Mouse (Mus musculus) G1E (cell line): ENCODE measurements around the gene Simc1. TPM values are rescaled to one million over a fixed set of nuclear protein-coding genes. Genes with fewer than 3 reads are reported as not detected.

Experiments
- ATAC-seq: 2 replicates; pipeline ENCODE4 v1.8.0; 2016; ENCODE audit warnings: mild to moderate bottlenecking; ENCODE audit not compliant: insufficient number of reproducible peaks, poor library complexity, low FRiP score, severe bottlenecking; ENCODE audit errors: extremely low read depth
- DNase-seq: peaks from one replicate; pipeline ENCODE4 v3.0.0; 2012; ENCODE audit warnings: low spot score
- H3K27me3 ChIP-seq: 2 replicates; pipeline ENCODE4 v1.6.1; 2012; ENCODE audit warnings: mild to moderate bottlenecking, low read length, inconsistent platforms; ENCODE audit not compliant: insufficient read depth
- H3K36me3 ChIP-seq: replicated peaks from 2 replicates; pipeline ENCODE3; 2012; ENCODE audit warnings: mild to moderate bottlenecking, inconsistent platforms
- H3K4me1 ChIP-seq: 2 replicates; pipeline ENCODE4 v1.6.1; 2012; ENCODE audit warnings: low read depth, low read length, inconsistent platforms, mixed read lengths; ENCODE audit not compliant: insufficient read depth
- H3K4me3 ChIP-seq: 2 replicates; pipeline ENCODE4 v1.5.1; 2012; ENCODE audit warnings: low read depth, mild to moderate bottlenecking, inconsistent platforms, low read length, moderate library complexity, mixed read lengths
- H3K9me3 ChIP-seq: replicated peaks from 2 replicates; pipeline ENCODE4 v1.6.1; 2012; ENCODE audit warnings: inconsistent platforms
- CTCF ChIP-seq: IDR thresholded peaks from 2 replicates; pipeline ENCODE4 v1.5.1; 2012; ENCODE audit warnings: low read depth, low read length, inconsistent platforms, mixed read lengths
- GATA1 ChIP-seq: IDR thresholded peaks from 2 replicates; pipeline ENCODE4 v1.6.1; 2012; ENCODE audit warnings: borderline replicate concordance, low read length, inconsistent platforms, mixed read lengths
- GATA2 ChIP-seq: IDR thresholded peaks from 2 replicates; pipeline ENCODE4 v1.6.1; 2012; ENCODE audit warnings: low read depth, low read length, inconsistent platforms, borderline replicate concordance
- POLR2AphosphoS5 ChIP-seq: IDR thresholded peaks from 2 replicates; pipeline ENCODE4 v1.6.1; 2012; ENCODE audit warnings: low read depth, low read length, inconsistent platforms; ENCODE audit not compliant: insufficient replicate concordance
- TAL1 ChIP-seq: conservative IDR thresholded peaks from 2 replicates; pipeline ENCODE4 v1.6.1; 2012; ENCODE audit warnings: low read depth, low read length, inconsistent platforms, mixed read lengths
- polyA plus RNA-seq: library from polyadenylated mRNA; stranded (reverse); fragments of >175 nt; gene quantifications from 2 replicates; pipeline ENCODE4 v1.2.3, GENCODE M21; 2012
- total RNA-seq, 2 experiments: library from RNA; stranded (forward) in 1 of 2; stranded (reverse) in 1 of 2; fragments of 200-1000 nt in 1 of 2; fragments of >200 nt in 1 of 2; fragmentation: Nextera tagmentation in 1 of 2; gene quantifications; 2 replicates each; pipeline ENCODE4 v1.2.3; 2014 to 2017

Simc1 gene
- total and polyA plus RNA-seq, 3 experiments: 1.1 to 34.7 (median 5.8) TPM

DNA sequence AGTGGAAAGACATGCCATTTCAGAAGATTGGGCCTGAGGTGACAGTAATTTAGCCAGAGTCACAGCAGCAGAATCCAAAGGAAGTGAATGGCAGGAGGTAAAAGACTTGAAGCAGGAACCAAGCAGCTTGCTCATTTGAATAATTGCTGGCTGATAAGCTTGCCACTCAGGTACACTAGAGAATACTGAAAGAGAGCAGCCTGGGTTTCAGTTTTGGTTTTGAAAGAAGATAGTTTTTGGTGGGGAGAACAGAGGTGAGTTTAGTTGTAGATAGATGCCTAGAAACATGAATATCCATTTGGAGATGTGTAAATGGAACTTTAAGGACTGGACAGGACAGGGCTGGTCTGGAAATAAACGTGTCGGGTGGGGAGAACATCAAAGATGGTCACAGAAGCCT, 2.2 kb upstream of the Simc1 start:
- TF ChIP-seq GATA1 (no peak), GATA2 (no peak), TAL1 (no peak), POLR2AphosphoS5 (no peak), CTCF (no peak)
- Histone ChIP-seq H3K36me3 (no peaks in the 10 kb centered on the region), H3K27me3 (peaks cover 22% of the 10 kb centered on the region), H3K9me3 (no peaks in the 10 kb centered on the region), H3K4me1 (peaks cover 43% of the 10 kb centered on the region), H3K4me3 (no peak overlapping the region)
- ATAC-seq (no peak), DNase-seq (no peak)

DNA sequence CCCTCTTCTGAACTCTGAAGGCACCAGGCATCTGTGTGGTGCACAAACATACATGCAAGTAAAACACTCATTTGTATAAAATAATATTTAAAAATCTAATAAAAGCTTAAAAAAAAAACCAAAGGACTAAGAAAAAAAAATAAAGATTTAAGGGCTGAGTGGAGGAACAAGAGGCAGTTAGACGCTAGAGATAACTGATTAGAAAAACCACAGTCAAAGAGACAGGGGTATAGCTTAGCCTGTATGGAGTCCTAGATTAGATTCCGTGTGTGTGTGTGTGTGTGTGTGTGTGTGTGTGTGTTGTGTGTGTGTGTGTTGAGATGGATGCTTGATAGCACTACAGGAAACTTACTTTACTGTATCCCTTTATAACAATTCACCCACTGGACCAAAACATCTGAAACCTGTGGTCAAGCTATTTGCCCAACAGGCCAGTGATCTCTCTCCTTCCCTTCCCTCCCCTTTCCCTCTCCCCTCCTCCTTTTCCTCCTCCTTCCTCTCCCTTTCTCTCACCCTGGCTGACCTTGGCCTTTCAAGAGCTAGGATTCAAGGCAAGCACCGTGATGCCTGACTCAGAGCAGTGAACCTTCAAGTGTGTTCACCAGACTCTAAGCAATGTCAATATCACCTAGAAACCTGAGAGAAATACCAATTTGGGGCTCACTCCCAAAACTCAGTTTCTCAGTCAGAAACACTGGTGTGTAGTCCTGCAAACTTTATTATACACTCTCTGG, 1.5 kb upstream of the Simc1 start:
- DNase-seq (no peak), ATAC-seq (0 out of 2 replicates have a peak, but pooled peaks have one; percentile 36)
- Histone ChIP-seq H3K9me3 (no peaks in the 10 kb centered on the region), H3K27me3 (peaks cover 21% of the 10 kb centered on the region), H3K36me3 (peaks cover 2% of the 10 kb centered on the region), H3K4me1 (peaks cover 43% of the 10 kb centered on the region), H3K4me3 (no peak overlapping the region; the same call in 1 of the 2 replicates)
- TF ChIP-seq TAL1: no peak
- no peak for TF ChIP-seq GATA2
- TF ChIP-seq POLR2AphosphoS5: no peak
- no peak for TF ChIP-seq GATA1
- TF ChIP-seq CTCF: no peak

DNA sequence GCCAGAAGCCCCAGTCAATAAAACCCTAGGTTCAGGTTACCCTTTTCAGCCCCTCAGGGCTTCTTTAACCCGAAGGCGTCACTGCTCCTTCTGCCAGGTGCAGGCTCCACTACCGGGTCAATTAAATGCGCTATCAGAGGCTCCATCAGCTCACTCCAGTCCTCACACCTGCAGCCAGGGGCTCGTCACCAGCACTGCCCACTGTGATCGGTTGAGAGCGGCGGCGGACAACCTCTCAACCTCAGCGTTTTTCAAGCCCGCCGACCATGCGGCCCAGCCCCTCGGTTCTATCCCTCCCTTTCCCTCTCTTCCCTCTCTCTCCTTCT, 338 bp upstream of the Simc1 start:
- ATAC-seq: peak; percentile 40
- no peak for DNase-seq
- Histone ChIP-seq H3K9me3 (no peaks in the 10 kb centered on the region), H3K36me3 (peaks cover 3% of the 10 kb centered on the region), H3K4me3 (peak overlapping the region; percentile 80), H3K4me1 (peaks cover 43% of the 10 kb centered on the region), H3K27me3 (peaks cover 11% of the 10 kb centered on the region)
- TF ChIP-seq POLR2AphosphoS5 (no peak), TAL1 (no peak), CTCF (no peak), GATA1 (no peak), GATA2 (no peak)

DNA sequence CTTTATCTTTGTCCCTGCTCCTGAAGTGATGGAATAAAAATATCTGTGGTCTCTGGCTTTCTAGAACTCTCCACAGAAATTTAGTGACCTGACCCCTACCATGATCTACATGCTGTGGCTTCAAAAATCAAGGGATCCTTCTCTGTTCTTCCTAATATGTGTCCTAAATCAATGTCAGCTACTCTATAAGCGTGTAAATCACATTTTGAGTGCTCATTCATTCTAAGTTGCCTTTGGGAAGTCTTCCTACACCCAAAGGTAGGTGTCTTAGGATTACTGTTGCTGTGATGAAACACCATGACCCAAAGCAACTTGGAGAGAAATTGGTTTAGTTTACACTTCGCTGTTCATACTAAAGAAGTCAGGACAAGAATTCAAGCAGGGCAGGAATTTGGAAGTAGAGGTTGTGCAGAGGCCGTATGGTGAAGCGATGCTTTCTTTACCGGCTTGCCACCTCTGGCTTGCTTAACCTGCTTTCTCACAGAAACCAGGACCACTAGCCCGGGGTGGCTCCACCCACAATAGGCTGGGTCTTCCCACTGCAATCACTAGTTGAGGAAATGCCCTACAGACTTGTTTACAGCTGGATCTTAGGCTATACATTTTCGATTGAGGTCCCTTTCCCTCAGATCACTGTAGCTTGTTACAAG, 1.2 kb downstream of the Simc1 start:
- Histone ChIP-seq H3K9me3 (no peaks in the 10 kb centered on the region), H3K27me3 (peaks cover 4% of the 10 kb centered on the region; the same call in 1 of the 2 replicates), H3K36me3 (peaks cover 3% of the 10 kb centered on the region), H3K4me1 (peaks cover 43% of the 10 kb centered on the region), H3K4me3 (peak overlapping the region; percentile 80)
- TF ChIP-seq POLR2AphosphoS5 (no peak), TAL1 (no peak), GATA1 (no peak), CTCF (no peak)
- DNase-seq (no peak), ATAC-seq (no peak)

DNA sequence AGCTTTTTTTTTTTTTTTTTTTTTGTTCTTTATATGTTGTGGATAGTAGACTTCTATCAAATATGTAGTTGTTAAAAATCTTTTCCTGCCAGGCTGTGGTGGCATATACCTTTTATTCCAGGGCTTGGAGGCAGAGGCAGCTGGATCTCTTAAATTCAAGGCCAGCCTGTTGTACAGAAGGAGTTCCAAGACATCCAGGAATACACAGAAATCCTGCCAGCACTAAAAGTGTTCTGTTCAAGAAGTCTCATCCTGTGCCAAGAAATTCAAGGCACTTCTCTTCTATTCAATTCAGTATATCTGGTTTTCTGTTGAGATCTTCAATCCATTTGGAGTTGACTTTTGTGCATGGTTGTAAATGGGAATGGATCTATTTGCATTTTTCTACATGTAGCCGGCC, 2.3 kb downstream of the Simc1 start:
- Histone ChIP-seq H3K27me3 (peaks cover 4% of the 10 kb centered on the region; the same call in 1 of the 2 replicates), H3K4me3 (no peak overlapping the region), H3K36me3 (peaks cover 3% of the 10 kb centered on the region), H3K4me1 (peaks cover 38% of the 10 kb centered on the region), H3K9me3 (no peaks in the 10 kb centered on the region)
- TF ChIP-seq GATA1: no peak
- no peak for TF ChIP-seq TAL1
- no peak for TF ChIP-seq GATA2
- TF ChIP-seq CTCF: no peak
- no peak for TF ChIP-seq POLR2AphosphoS5
- ATAC-seq (no peak), DNase-seq (no peak)

DNA sequence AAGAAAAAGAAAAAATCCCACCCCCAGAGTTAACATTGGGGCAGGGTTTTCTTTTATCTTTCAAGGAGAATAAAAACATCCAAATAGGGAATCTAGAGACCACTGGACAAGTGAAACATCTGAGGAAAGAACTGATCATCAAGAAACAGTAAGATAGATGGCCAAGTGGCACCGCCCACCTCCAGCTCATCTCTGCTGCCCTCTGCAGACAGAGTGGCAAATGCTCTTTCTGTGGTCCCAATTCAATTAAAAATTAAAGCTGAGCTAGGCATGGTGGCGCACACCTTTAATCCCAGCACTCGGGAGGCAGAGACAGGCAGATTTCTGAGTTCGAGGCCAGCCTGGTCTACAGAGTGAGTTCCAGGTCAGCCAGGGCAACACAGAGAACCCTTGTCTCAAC, 16.6 kb downstream of the Simc1 start:
- Histone ChIP-seq H3K4me1 (no peaks in the 10 kb centered on the region), H3K36me3 (peaks cover 19% of the 10 kb centered on the region), H3K9me3 (peaks cover 4% of the 10 kb centered on the region), H3K27me3 (no peaks in the 10 kb centered on the region), H3K4me3 (no peak overlapping the region)
- ATAC-seq: peak; percentile 22; the same call in 1 of the 2 replicates
- TF ChIP-seq POLR2AphosphoS5 (no peak), GATA1 (no peak), GATA2 (no peak), TAL1 (no peak), CTCF (no peak)
- DNase-seq: no peak
